In the genomic region with DNA sequence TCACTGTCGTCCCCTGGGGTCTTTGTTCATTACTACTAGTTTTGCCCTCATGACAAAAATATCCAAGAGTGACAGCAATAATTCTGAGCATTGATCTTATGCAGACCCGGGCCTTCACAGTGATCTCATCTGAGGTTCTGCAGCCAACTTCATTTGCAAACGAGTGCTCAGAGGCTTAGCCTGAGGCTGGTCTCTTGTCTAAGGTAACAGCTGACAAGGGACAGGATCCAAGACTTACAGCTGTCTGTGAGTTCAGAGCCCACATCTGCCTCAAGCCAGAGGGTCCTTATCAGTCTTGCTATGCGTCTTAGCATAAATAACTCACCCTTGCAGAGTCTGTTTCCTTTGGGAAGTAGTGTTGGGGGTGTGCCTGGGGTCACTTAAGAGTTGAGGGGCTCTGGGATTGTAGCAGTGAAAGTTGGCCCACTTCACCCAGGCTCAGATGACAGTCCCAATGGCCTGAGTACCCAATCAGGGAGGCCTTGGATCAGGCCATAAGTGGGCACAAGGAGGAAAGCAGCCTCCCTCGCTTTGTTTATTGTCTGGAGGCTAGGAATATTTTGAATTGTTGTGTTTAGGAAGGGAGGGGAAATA, we compare ENCODE assay signal across 20 mouse cellular contexts. TPM values are rescaled to one million over a fixed set of nuclear protein-coding genes. Genes with fewer than 3 reads are reported as not detected.
DNase-seq lines count a peak whose midpoint lies in the region; ATAC-seq and TF ChIP-seq lines count a peak whose summit lies in the region.
"Had no signal": no experiment of that assay in that cellular context is flagged by ENCODE, and none has a peak within 500 bp of the region (broad histone marks: within the 10 kb centered on the region; RNA-seq: fewer than 3 reads in every experiment).

No protein-coding gene starts in this region.

- TF ChIP-seq CTCF in lung, postnatal 0 days (IDR thresholded peaks at IDR 0.05): no peak
- no peak for TF ChIP-seq CTCF in lung, adult 2 months (IDR thresholded peaks at IDR 0.05; ENCODE audit: insufficient read depth, low read length)

- TF ChIP-seq EP300 in lung, postnatal 0 days (IDR thresholded peaks at IDR 0.05): no peak

- H3K36me3 ChIP-seq in heart, embryonic 16.5 days (ENCODE audit: control insufficient read depth, insufficient read depth): no peaks in the 10 kb centered on the region
- H3K36me3 ChIP-seq in lung, postnatal 0 days (ENCODE audit: insufficient read depth, low read length): no peaks in the 10 kb centered on the region
- H3K36me3 ChIP-seq in embryonic facial prominence, embryonic 15.5 days: no peaks in the 10 kb centered on the region
- H3K36me3 ChIP-seq in forebrain, embryonic 10.5 days (replicated peaks): no peaks in the 10 kb centered on the region
- H3K36me3 ChIP-seq in hindbrain, embryonic 13.5 days: no peaks in the 10 kb centered on the region
- H3K36me3 ChIP-seq: neural tube, embryonic 13.5 days; stomach, embryonic 15.5 days had no signal

- no peak for DNase-seq in heart, postnatal 36 days
- no peak for DNase-seq in lung, postnatal 0 days (ENCODE audit: low spot score)
- DNase-seq in lung, adult 2 months: no peak
- DNase-seq in forebrain, embryonic 10.5 days (ENCODE audit: extremely low spot score, low spot score): no peak
- DNase-seq: cerebellum, adult 11 months; cerebellum, postnatal 14 days; embryo, embryonic 11 days; forebrain, postnatal 0 days; gastrocnemius, adult 2 months; right cerebral cortex, postnatal 14 days had no signal

- no peak overlapping the region for H3K9ac ChIP-seq in heart, embryonic 16.5 days (ENCODE audit: low read length)
- H3K9ac ChIP-seq in lung, postnatal 0 days (replicated peaks; ENCODE audit: low read depth): no peak overlapping the region
- H3K9ac ChIP-seq in embryonic facial prominence, embryonic 15.5 days: no peak overlapping the region
- H3K9ac ChIP-seq in hindbrain, embryonic 13.5 days: no peak overlapping the region
- H3K9ac ChIP-seq: forebrain, postnatal 0 days; hindbrain, embryonic 14.5 days; neural tube, embryonic 13.5 days; stomach, embryonic 15.5 days had no signal

- H3K9me3 ChIP-seq in heart, embryonic 16.5 days (replicated peaks; ENCODE audit: control insufficient read depth, low read length): no peaks in the 10 kb centered on the region
- no peaks in the 10 kb centered on the region for H3K9me3 ChIP-seq in lung, postnatal 0 days (ENCODE audit: low read length)
- H3K9me3 ChIP-seq in embryonic facial prominence, embryonic 15.5 days (replicated peaks): no peaks in the 10 kb centered on the region
- no peaks in the 10 kb centered on the region for H3K9me3 ChIP-seq in forebrain, embryonic 10.5 days
- H3K9me3 ChIP-seq in hindbrain, embryonic 13.5 days: no peaks in the 10 kb centered on the region
- H3K9me3 ChIP-seq: neural tube, embryonic 13.5 days; stomach, embryonic 15.5 days had no signal

- peak overlapping the region; percentile 23; the same call in 1 of the 2 replicates for H3K27ac ChIP-seq in heart, embryonic 16.5 days (ENCODE audit: low read length)
- H3K27ac ChIP-seq in lung, postnatal 0 days (ENCODE audit: low read length): no peak overlapping the region
- H3K27ac ChIP-seq in embryonic facial prominence, embryonic 15.5 days (replicated peaks): peak overlapping the region; percentile 67
- no peak overlapping the region for H3K27ac ChIP-seq in forebrain, embryonic 10.5 days
- H3K27ac ChIP-seq in hindbrain, embryonic 13.5 days: no peak overlapping the region
- H3K27ac ChIP-seq: gastrocnemius, adult 2 months; hindbrain, embryonic 14.5 days; macrophage; neural tube, embryonic 13.5 days; stomach, embryonic 15.5 days had no signal

- TF ChIP-seq POLR2A in lung, adult 2 months (IDR thresholded peaks at IDR 0.05; ENCODE audit: borderline replicate concordance, extremely low read depth, low read depth, low read length): no peak

- peaks cover 20% of the 10 kb centered on the region for H3K4me1 ChIP-seq in heart, embryonic 16.5 days (ENCODE audit: control insufficient read depth, insufficient read depth, low read length)
- no peaks in the 10 kb centered on the region for H3K4me1 ChIP-seq in lung, postnatal 0 days (ENCODE audit: insufficient read depth, low read depth, low read length)
- H3K4me1 ChIP-seq in lung, adult 2 months (ENCODE audit: control insufficient read depth, insufficient read depth, low read length): peaks cover 5% of the 10 kb centered on the region
- peaks cover 20% of the 10 kb centered on the region for H3K4me1 ChIP-seq in embryonic facial prominence, embryonic 15.5 days
- H3K4me1 ChIP-seq in forebrain, embryonic 10.5 days: peaks cover 26% of the 10 kb centered on the region
- peaks cover 11% of the 10 kb centered on the region for H3K4me1 ChIP-seq in hindbrain, embryonic 13.5 days (replicated peaks)

- H3K4me3 ChIP-seq in heart, embryonic 16.5 days (ENCODE audit: low read length): no peak overlapping the region
- no peak overlapping the region for H3K4me3 ChIP-seq in lung, postnatal 0 days (ENCODE audit: low read depth, low read length)
- H3K4me3 ChIP-seq in lung, adult 2 months (replicated peaks; ENCODE audit: extremely low read depth, low read depth, low read length): no peak overlapping the region
- no peak overlapping the region for H3K4me3 ChIP-seq in embryonic facial prominence, embryonic 15.5 days (replicated peaks)
- no peak overlapping the region for H3K4me3 ChIP-seq in forebrain, embryonic 10.5 days
- H3K4me3 ChIP-seq in hindbrain, embryonic 13.5 days: no peak overlapping the region
- H3K4me3 ChIP-seq: gastrocnemius, adult 2 months; neural tube, embryonic 13.5 days; stomach, embryonic 15.5 days had no signal

- no peaks in the 10 kb centered on the region for H3K27me3 ChIP-seq in heart, embryonic 16.5 days (ENCODE audit: control insufficient read depth, insufficient read depth, low read length)
- no peaks in the 10 kb centered on the region for H3K27me3 ChIP-seq in lung, postnatal 0 days (replicated peaks; ENCODE audit: insufficient read depth, low read length)
- no peaks in the 10 kb centered on the region for H3K27me3 ChIP-seq in embryonic facial prominence, embryonic 15.5 days
- no peaks in the 10 kb centered on the region; the same call in 1 of the 2 replicates for H3K27me3 ChIP-seq in forebrain, embryonic 10.5 days (ENCODE audit: poor library complexity, severe bottlenecking)
- no peaks in the 10 kb centered on the region; the same call in 1 of the 2 replicates for H3K27me3 ChIP-seq in hindbrain, embryonic 13.5 days
- H3K27me3 ChIP-seq: neural tube, embryonic 13.5 days; stomach, embryonic 15.5 days had no signal

- intact Hi-C loops in heart, postnatal 36 days (cut with DNase I): no loop called here

- WGBS in heart, embryonic 16.5 days: 27% methylated on average over 5 of the region's 5 CpGs
- 29% methylated on average over 5 of the region's 5 CpGs for WGBS in lung, postnatal 0 days
- 47% methylated on average over 5 of the region's 5 CpGs for WGBS in lung, adult 2 months
- WGBS in embryonic facial prominence, embryonic 15.5 days: 26% methylated on average over 5 of the region's 5 CpGs
- WGBS in forebrain, embryonic 10.5 days: 65% methylated on average over 5 of the region's 5 CpGs
- 65% methylated on average over 5 of the region's 5 CpGs for WGBS in hindbrain, embryonic 13.5 days

- ATAC-seq in heart, embryonic 16.5 days (replicated peaks; ENCODE audit: extremely low read depth, insufficient read depth, low FRiP score): no peak
- ATAC-seq in lung, postnatal 0 days: peak; percentile 10; the same call in 1 of the 2 replicates
- ATAC-seq in embryonic facial prominence, embryonic 15.5 days (ENCODE audit: insufficient number of reproducible peaks, low FRiP score, low TSS enrichment, low read depth): peak; percentile 53
- ATAC-seq in hindbrain, embryonic 13.5 days (ENCODE audit: low FRiP score): no peak
- ATAC-seq: forebrain, postnatal 0 days; intestine, embryonic 16.5 days had no signal

- no peak overlapping the region for H3K4me2 ChIP-seq in heart, embryonic 16.5 days (ENCODE audit: low read depth, low read length)
- H3K4me2 ChIP-seq in lung, postnatal 0 days (replicated peaks; ENCODE audit: low read depth, low read length): no peak overlapping the region
- no peak overlapping the region for H3K4me2 ChIP-seq in embryonic facial prominence, embryonic 15.5 days (replicated peaks)
- no peak overlapping the region for H3K4me2 ChIP-seq in hindbrain, embryonic 13.5 days
- H3K4me2 ChIP-seq: hindbrain, embryonic 14.5 days; liver, embryonic 11.5 days; midbrain, embryonic 11.5 days; neural tube, embryonic 13.5 days; stomach, embryonic 15.5 days had no signal

RNA-seq across cellular contexts. Expression of a gene that starts 9.0 kb away (rescaled TPM):
- polyA plus RNA-seq in heart, embryonic 16.5 days (2015; fragmentation: Nextera tagmentation; extraction: Ambion mirVana): 59.1 and 74.8 TPM in 2 replicates
- total RNA-seq in heart, postnatal 36 days (2021): 100 to 1,000 TPM; 101 to 102 TPM
- polyA plus RNA-seq in lung, postnatal 0 days (2015; fragmentation: Nextera tagmentation; extraction: Ambion mirVana): 92.6 and 119 TPM in 2 replicates
- polyA plus RNA-seq in lung, adult 2 months (2012; rRNA removed): 178 and 228 TPM in 2 replicates
- polyA plus RNA-seq in embryonic facial prominence, embryonic 15.5 days (2015; fragmentation: Nextera tagmentation; extraction: Ambion mirVana): 61.6 and 77.5 TPM in 2 replicates
- polyA plus RNA-seq in forebrain, embryonic 10.5 days (2016; fragmentation: Nextera tagmentation; extraction: Ambion mirVana): 42.4 and 47.0 TPM in 2 replicates
- 91.0 and 98.3 TPM in 2 replicates for polyA plus RNA-seq in hindbrain, embryonic 13.5 days (2015; fragmentation: Nextera tagmentation; extraction: Ambion mirVana)

Comparison
In these comparisons a context has a peak if more than half of its experiments do, and no peak if none do; other contexts are left out.
1. ATAC-seq: peak in lung, postnatal 0 days (single experiment) and embryonic facial prominence, embryonic 15.5 days (single experiment); none in heart, embryonic 16.5 days (single experiment) and hindbrain, embryonic 13.5 days (single experiment).
2. H3K27ac ChIP-seq: peak in heart, embryonic 16.5 days (single experiment) and embryonic facial prominence, embryonic 15.5 days (single experiment); none in lung, postnatal 0 days (single experiment), forebrain, embryonic 10.5 days (single experiment) and hindbrain, embryonic 13.5 days (single experiment).